Mouse (Mus musculus) lung, postnatal 0 days (tissue): ENCODE results near the gene Lonp2. TPM values are rescaled to one million over a fixed set of nuclear protein-coding genes. Genes with fewer than 3 reads are reported as not detected.

Experiments
- ATAC-seq: fragments of 200-750 bp; cut with Nextera tagmentation; 2 replicates; pipeline ENCODE4 v1.8.0; 2017; ENCODE audit warnings: moderate library complexity
- DNase-seq: peaks from one replicate; pipeline ENCODE4 v3.0.0-alpha.2; 2016; ENCODE audit warnings: low spot score
- H3K27ac ChIP-seq: fragments of 300-500 bp; sonication (generic); 2 replicates; pipeline ENCODE4 v1.5.1; 2014; ENCODE audit warnings: antibody characterized with exemption, mild to moderate bottlenecking, low read length, mixed read lengths
- H3K27me3 ChIP-seq: fragments of 300-500 bp; sonication (generic); replicated peaks from 2 replicates; pipeline ENCODE4 v1.6.1; 2014; ENCODE audit warnings: low read length, mixed read lengths; ENCODE audit not compliant: insufficient read depth
- H3K36me3 ChIP-seq: fragments of 300-500 bp; sonication (generic); 2 replicates; pipeline ENCODE4 v1.6.1; 2014; ENCODE audit warnings: low read length, mixed read lengths; ENCODE audit not compliant: insufficient read depth
- H3K4me1 ChIP-seq: fragments of 300-500 bp; sonication (generic); 2 replicates; pipeline ENCODE4 v1.6.1; 2014; ENCODE audit warnings: antibody characterized with exemption, low read depth, low read length, mixed read lengths; ENCODE audit not compliant: insufficient read depth
- H3K4me2 ChIP-seq: fragments of 300-500 bp; sonication (generic); replicated peaks from 2 replicates; pipeline ENCODE4 v1.6.1; 2014; ENCODE audit warnings: low read depth, mild to moderate bottlenecking, low read length, moderate library complexity, mixed read lengths
- H3K4me3 ChIP-seq: fragments of 300-500 bp; sonication (generic); 2 replicates; pipeline ENCODE4 v1.5.1; 2014; ENCODE audit warnings: low read depth, low read length
- H3K9ac ChIP-seq: fragments of 300-500 bp; sonication (generic); replicated peaks from 2 replicates; pipeline ENCODE4 v1.6.1; 2014; ENCODE audit warnings: low read depth, mild to moderate bottlenecking
- H3K9me3 ChIP-seq: fragments of 300-500 bp; sonication (generic); 2 replicates; pipeline ENCODE4 v1.6.1; 2016; ENCODE audit warnings: low read length, mixed read lengths
- CTCF ChIP-seq: IDR thresholded peaks from 2 replicates; pipeline ENCODE4 v1.5.1; 2016; ENCODE audit warnings: antibody characterized with exemption, mild to moderate bottlenecking
- EP300 ChIP-seq: IDR thresholded peaks from 2 replicates; pipeline ENCODE4 v1.6.1; 2016; ENCODE audit warnings: antibody characterized with exemption, mild to moderate bottlenecking, control low read depth
- WGBS: fragments of 180-500 bp; shearing (Covaris S2); extraction: QIAGEN DNeasy Blood & Tissue Kit; methylation state at CpG from one replicate; pipeline ENCODE4 v1.1.7; 2014; 5-methylcytosine and 5-hydroxymethylcytosine counted together
- microRNA-seq: library from miRNA; unstranded; fragments of <30 nt; microRNA quantifications from one replicate; pipeline ENCODE4, GENCODE M21; 2016
- polyA plus RNA-seq: library from polyadenylated mRNA; unstranded; fragments of >200 nt; fragmentation: Nextera tagmentation; extraction: Ambion mirVana; gene quantifications from 2 replicates; pipeline ENCODE4 v1.2.1, GENCODE M21; 2015

Gene Lonp2
- polyA plus RNA-seq, 1 experiment from 2014 or later = 37.9 TPM

- no peak for ATAC-seq
- no peak overlapping the region for H3K4me3 ChIP-seq
- no peaks in the 10 kb centered on the region for H3K9me3 ChIP-seq
- H3K4me1 ChIP-seq = no peaks in the 10 kb centered on the region
- no peak overlapping the region for H3K9ac ChIP-seq
- DNase-seq = peak; percentile 46
- H3K27me3 ChIP-seq = no peaks in the 10 kb centered on the region
- H3K4me2 ChIP-seq = no peak overlapping the region
- 67% methylated on average over 1 of the region's 1 CpGs for WGBS
- no peak overlapping the region for H3K27ac ChIP-seq
- TF ChIP-seq EP300 = no peak
- TF ChIP-seq CTCF = no peak
- H3K36me3 ChIP-seq = no peaks in the 10 kb centered on the region
Measured at GRCm38 (mm10) chr8:86769945-86770715, 146.3 kb downstream of the Lonp2 start.

Small RNAs within 50 kb of the gene (microRNA-seq; reads per million reads assigned to microRNA genes)
- not detected for gene Gm44348

Other genes with a start within 250 kb of the Lonp2 start
- gene Abcc12, start 43.4 kb upstream of the Lonp2 start, polyA plus RNA-seq = 0.30 and 0.39 TPM in 2 replicates
- 8.5 and 9.5 TPM in 2 replicates for gene Gm10638, start 121.7 kb downstream of the Lonp2 start, polyA plus RNA-seq
- 43.3 and 50.3 TPM in 2 replicates for gene Siah1a, start 121.9 kb downstream of the Lonp2 start, polyA plus RNA-seq